In the genomic region with DNA sequence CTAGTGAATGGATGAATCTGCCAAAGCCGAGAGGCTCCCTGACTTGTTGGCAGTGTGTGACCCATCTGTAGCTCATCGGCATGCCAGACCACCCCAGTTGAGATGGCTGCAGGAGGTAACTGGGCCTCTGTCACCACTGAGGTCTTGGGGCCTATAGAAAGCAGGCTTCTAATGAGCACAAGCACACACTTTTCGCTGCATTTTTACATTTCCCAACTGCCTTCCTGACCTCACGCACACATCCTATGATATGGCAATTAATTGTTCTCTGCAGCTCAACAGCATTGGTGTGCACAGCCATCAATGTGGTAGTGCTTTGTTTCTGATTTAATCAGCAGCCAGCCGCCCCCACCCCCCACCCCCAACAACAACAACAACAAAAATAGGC, we compare ENCODE assay signal across 8 mouse cellular contexts.
A peak's percentile ranks its signal among the peaks of the same experiment; 100 is the strongest.
DNase-seq lines count a peak whose midpoint lies in the region; ATAC-seq lines count a peak whose summit lies in the region.

No protein-coding gene starts in this region.

- no peak overlapping the region for H3K27ac ChIP-seq in heart, embryonic 12.5 days (ENCODE audit: poor library complexity, severe bottlenecking)
- no peak overlapping the region for H3K27ac ChIP-seq in embryonic facial prominence, embryonic 11.5 days (replicated peaks; ENCODE audit: low read depth, low read length)
- H3K27ac ChIP-seq in hindbrain, embryonic 10.5 days = peak overlapping the region; percentile 90
- H3K27ac ChIP-seq in midbrain, embryonic 11.5 days (ENCODE audit: low read depth, low read length) = no peak overlapping the region

- H3K4me2 ChIP-seq in heart, embryonic 12.5 days = peak overlapping the region; percentile 64
- peak overlapping the region; percentile 45 for H3K4me2 ChIP-seq in embryonic facial prominence, embryonic 11.5 days (ENCODE audit: low read depth, low read length)
- peak overlapping the region; percentile 43; the same call in 1 of the 2 replicates for H3K4me2 ChIP-seq in midbrain, embryonic 11.5 days

- no peaks in the 10 kb centered on the region for H3K9me3 ChIP-seq in heart, embryonic 12.5 days (replicated peaks)
- H3K9me3 ChIP-seq in embryonic facial prominence, embryonic 11.5 days (replicated peaks; ENCODE audit: control insufficient read depth, low read length) = no peaks in the 10 kb centered on the region
- H3K9me3 ChIP-seq in hindbrain, embryonic 10.5 days = no peaks in the 10 kb centered on the region
- H3K9me3 ChIP-seq in midbrain, embryonic 11.5 days (ENCODE audit: control insufficient read depth, low read length) = no peaks in the 10 kb centered on the region

- peak overlapping the region; percentile 18 for H3K4me3 ChIP-seq in heart, embryonic 12.5 days
- H3K4me3 ChIP-seq in embryonic facial prominence, embryonic 11.5 days (ENCODE audit: low read depth, low read length) = no peak overlapping the region
- peak overlapping the region; percentile 43 for H3K4me3 ChIP-seq in hindbrain, embryonic 10.5 days
- H3K4me3 ChIP-seq in midbrain, embryonic 11.5 days (ENCODE audit: low read depth, low read length) = no peak overlapping the region

- peak; percentile 36; the same call in 1 of the 2 replicates for ATAC-seq in heart, embryonic 12.5 days (ENCODE audit: insufficient number of reproducible peaks, low FRiP score)
- ATAC-seq in embryonic facial prominence, embryonic 11.5 days (replicated peaks; ENCODE audit: insufficient number of reproducible peaks, low FRiP score, low TSS enrichment, low read depth) = peak; percentile 48; the same call in 1 of the 2 replicates
- ATAC-seq in midbrain, embryonic 11.5 days (ENCODE audit: low FRiP score) = peak; percentile 51; the same call in 1 of the 2 replicates

- 0 out of 2 replicates have a peak overlapping the region, but pooled peaks have one; percentile 60 for H3K9ac ChIP-seq in heart, embryonic 12.5 days
- H3K9ac ChIP-seq in embryonic facial prominence, embryonic 11.5 days (replicated peaks; ENCODE audit: low read length) = no peak overlapping the region
- no peak overlapping the region; the same call in 1 of the 2 replicates for H3K9ac ChIP-seq in midbrain, embryonic 11.5 days (ENCODE audit: low read length)

- WGBS in heart, embryonic 12.5 days = 33% methylated on average over 5 of the region's 5 CpGs
- 29% methylated on average over 5 of the region's 5 CpGs for WGBS in embryonic facial prominence, embryonic 11.5 days
- 19% methylated on average over 5 of the region's 5 CpGs for WGBS in hindbrain, embryonic 10.5 days
- WGBS in midbrain, embryonic 11.5 days = 32% methylated on average over 5 of the region's 5 CpGs

- no peak for DNase-seq in heart, postnatal 25 days (ENCODE audit: low spot score)
- DNase-seq in embryonic facial prominence, embryonic 11.5 days (ENCODE audit: low spot score) = no peak
- DNase-seq in hindbrain, embryonic 10.5 days (ENCODE audit: low spot score) = no peak
- DNase-seq in midbrain, embryonic 11.5 days (ENCODE audit: low spot score, missing footprints) = peak; percentile 87
- DNase-seq in natural killer cell, adult 2 months (ENCODE audit: low spot score in 2 of 2) = no peak
- no peak for DNase-seq in right cerebral cortex, postnatal 14 days
- DNase-seq in spleen, adult 12 weeks (ENCODE audit: low spot score) = no peak

- H3K36me3 ChIP-seq in heart, embryonic 12.5 days = no peaks in the 10 kb centered on the region
- no peaks in the 10 kb centered on the region for H3K36me3 ChIP-seq in embryonic facial prominence, embryonic 11.5 days (replicated peaks; ENCODE audit: control insufficient read depth, insufficient read depth, low read depth, low read length)
- no peaks in the 10 kb centered on the region for H3K36me3 ChIP-seq in hindbrain, embryonic 10.5 days
- H3K36me3 ChIP-seq in midbrain, embryonic 11.5 days (ENCODE audit: control insufficient read depth, insufficient read depth, low read length) = no peaks in the 10 kb centered on the region

- no peaks in the 10 kb centered on the region for H3K27me3 ChIP-seq in heart, embryonic 12.5 days (replicated peaks)
- H3K27me3 ChIP-seq in embryonic facial prominence, embryonic 11.5 days (ENCODE audit: control insufficient read depth, insufficient read depth, low read length) = no peaks in the 10 kb centered on the region
- H3K27me3 ChIP-seq in hindbrain, embryonic 10.5 days (ENCODE audit: insufficient read depth, poor library complexity, severe bottlenecking) = no peaks in the 10 kb centered on the region
- H3K27me3 ChIP-seq in midbrain, embryonic 11.5 days (ENCODE audit: control insufficient read depth, insufficient read depth, low read length) = no peaks in the 10 kb centered on the region

- peaks cover 34% of the 10 kb centered on the region for H3K4me1 ChIP-seq in heart, embryonic 12.5 days (replicated peaks)
- no peaks in the 10 kb centered on the region for H3K4me1 ChIP-seq in embryonic facial prominence, embryonic 11.5 days (ENCODE audit: control insufficient read depth, insufficient read depth, low read length)
- H3K4me1 ChIP-seq in hindbrain, embryonic 10.5 days (replicated peaks) = peaks cover 46% of the 10 kb centered on the region
- H3K4me1 ChIP-seq in midbrain, embryonic 11.5 days (ENCODE audit: control insufficient read depth, insufficient read depth, low read length) = peaks cover 28% of the 10 kb centered on the region

- intact Hi-C loops in heart, postnatal 25 days (cut with DNase I) = no loop called here

Comparison
In these comparisons a context has a peak if more than half of its experiments do, and no peak if none do; other contexts are left out.
1. H3K4me3 ChIP-seq: peak in heart, embryonic 12.5 days (single experiment) and hindbrain, embryonic 10.5 days (single experiment); none in embryonic facial prominence, embryonic 11.5 days (single experiment) and midbrain, embryonic 11.5 days (single experiment).
2. Peak in every context shown above with its lines, with median percentiles within 50 percentile points of each other: ATAC-seq and H3K4me2 ChIP-seq.